Mouse (Mus musculus) testis, adult 2 months (tissue): ENCODE results near the gene Tmem91. TPM values are rescaled to one million over a fixed set of nuclear protein-coding genes. Genes with fewer than 3 reads are reported as not detected.

Experiments
- H3K27ac ChIP-seq: fragments of 200-500 bp; 2 replicates; pipeline ENCODE4 v1.5.1; 2012; ENCODE audit warnings: low read depth, low read length; ENCODE audit not compliant: control insufficient read depth, insufficient read depth
- H3K27me3 ChIP-seq: fragments of 200-500 bp; 2 replicates; pipeline ENCODE4 v1.6.1; 2012; ENCODE audit warnings: mild to moderate bottlenecking, low read length, moderate library complexity; ENCODE audit not compliant: control insufficient read depth, insufficient read depth
- H3K36me3 ChIP-seq: fragments of 200-500 bp; 2 replicates; pipeline ENCODE4 v1.6.1; 2012; ENCODE audit warnings: mild to moderate bottlenecking, low read length; ENCODE audit not compliant: control insufficient read depth, insufficient read depth
- H3K4me1 ChIP-seq: fragments of 200-500 bp; 2 replicates; pipeline ENCODE4 v1.6.1; 2012; ENCODE audit warnings: low read length; ENCODE audit not compliant: control insufficient read depth, insufficient read depth
- H3K4me3 ChIP-seq: fragments of 200-500 bp; 2 replicates; pipeline ENCODE4 v1.5.1; 2012; ENCODE audit warnings: low read depth, mild to moderate bottlenecking, low read length, moderate library complexity, mixed read lengths; ENCODE audit not compliant: control insufficient read depth
- CTCF ChIP-seq: fragments of 200-500 bp; IDR thresholded peaks from 2 replicates; pipeline ENCODE4 v1.5.1; 2012; ENCODE audit warnings: low read depth, mild to moderate bottlenecking, inconsistent platforms, low read length, moderate library complexity; ENCODE audit not compliant: control insufficient read depth, insufficient read depth, insufficient replicate concordance
- POLR2A ChIP-seq: fragments of 200-500 bp; IDR thresholded peaks from 2 replicates; pipeline ENCODE4 v1.6.1; 2012; ENCODE audit warnings: low read depth, mild to moderate bottlenecking, inconsistent platforms, low read length, moderate library complexity; ENCODE audit not compliant: control insufficient read depth
- polyA plus RNA-seq: library from polyadenylated mRNA; depleted of rRNA; stranded (reverse); fragments of >200 nt; gene quantifications from 2 replicates; pipeline ENCODE4 v1.2.3, GENCODE M21; 2012

Gene Tmem91
- polyA plus RNA-seq, 1 experiment = 17.4 TPM

DNA sequence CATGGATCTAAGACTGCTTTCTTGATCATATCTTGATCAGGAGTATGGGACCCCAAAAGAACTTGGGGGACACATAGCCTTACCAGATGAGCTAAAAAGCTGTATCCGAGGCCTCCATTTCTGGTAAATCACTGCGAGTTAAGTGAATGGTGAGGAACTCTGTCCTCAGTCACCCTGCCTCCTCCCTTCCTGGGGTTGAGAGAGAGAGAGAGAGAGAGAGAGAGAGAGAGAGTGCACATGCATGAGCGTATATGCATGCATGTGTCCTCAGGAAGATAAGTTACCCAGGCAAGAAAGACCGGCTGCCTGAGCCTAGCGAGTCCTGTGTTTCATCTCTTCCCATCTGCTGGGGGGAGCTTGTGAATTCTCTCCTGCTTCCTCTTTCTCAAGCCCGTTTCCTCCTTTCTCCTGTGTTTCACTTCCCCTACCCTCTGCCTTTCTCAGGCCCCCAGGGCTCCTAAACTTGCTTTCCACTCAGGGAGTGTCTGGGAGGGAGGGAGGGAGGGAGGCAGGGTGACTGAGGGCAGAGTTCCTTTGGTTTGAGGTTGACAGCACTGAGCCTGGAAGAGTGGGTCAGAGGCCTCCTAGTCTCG, 31.7 kb upstream of the Tmem91 start:
- Histone ChIP-seq H3K4me3 (no peak overlapping the region), H3K36me3 (no peaks in the 10 kb centered on the region)

DNA sequence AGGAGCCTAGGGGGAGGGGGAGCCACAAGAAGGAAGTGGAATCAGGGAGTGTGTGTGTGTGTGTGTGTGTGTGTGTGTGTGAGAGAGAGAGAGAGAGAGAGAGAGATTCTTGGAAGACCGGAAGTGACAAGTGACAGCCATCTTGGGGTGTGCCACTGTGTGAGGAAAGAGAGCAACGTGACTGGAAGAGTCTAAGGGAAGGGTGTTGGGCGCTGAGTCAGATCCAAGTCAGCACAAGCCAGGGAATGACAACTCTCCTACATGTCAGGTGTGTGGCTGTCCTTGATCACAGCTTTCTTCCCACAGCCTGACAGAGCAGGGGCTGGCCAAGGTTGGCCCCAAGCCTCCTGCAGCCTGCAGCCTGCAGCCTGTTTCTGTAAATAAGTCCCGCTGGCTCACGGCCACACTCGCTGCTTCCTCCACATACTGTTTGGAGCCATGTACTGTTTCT, 30.9 kb upstream of the Tmem91 start:
- peaks cover 20% of the 10 kb centered on the region for H3K4me1 ChIP-seq
- no peak overlapping the region for H3K4me3 ChIP-seq
- H3K27ac ChIP-seq = 0 out of 2 replicates have a peak overlapping the region, but pooled peaks have one; percentile 14

More for the DNA sequence above, 31.7 kb upstream of the Tmem91 start:
- H3K27ac ChIP-seq = peak overlapping the region; percentile 19; the same call in 1 of the 2 replicates
- H3K27me3 ChIP-seq = no peaks in the 10 kb centered on the region
- TF ChIP-seq POLR2A (no peak), CTCF (no peak)
- H3K4me1 ChIP-seq = peaks cover 19% of the 10 kb centered on the region

DNA sequence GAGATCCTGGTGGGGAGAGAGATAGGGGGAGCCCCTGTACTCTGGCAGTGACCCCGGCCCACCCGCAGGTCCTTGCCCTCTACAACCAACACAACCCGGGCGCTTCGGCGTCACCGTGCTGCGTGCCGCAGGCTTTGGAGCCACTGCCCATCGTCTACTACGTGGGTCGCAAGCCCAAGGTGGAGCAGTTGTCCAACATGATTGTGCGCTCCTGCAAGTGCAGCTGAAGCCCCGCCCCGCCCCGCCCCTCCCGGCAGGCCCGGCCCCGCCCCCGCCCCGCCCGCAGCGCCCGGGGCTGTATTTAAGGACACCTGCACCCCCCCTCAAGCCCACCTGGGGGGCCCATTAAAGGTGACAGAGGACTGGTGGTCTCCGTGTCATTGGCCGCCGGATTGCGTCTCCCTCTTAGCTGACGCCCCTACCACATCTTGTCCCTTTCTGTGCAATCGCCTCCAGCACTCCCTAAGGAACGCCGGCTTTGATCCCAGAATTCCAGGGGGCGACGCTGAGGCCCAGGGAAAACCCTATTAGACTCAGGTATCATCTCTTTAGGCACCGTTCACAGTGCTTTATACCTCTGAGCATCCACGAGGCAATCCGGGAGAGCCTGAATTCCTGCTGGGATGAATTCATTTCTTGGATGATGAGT, 29.9 kb upstream of the Tmem91 start:
- TF ChIP-seq POLR2A (no peak), CTCF (no peak)
- H3K27ac ChIP-seq = no peak overlapping the region

More for the DNA sequence above, 30.9 kb upstream of the Tmem91 start:
- H3K36me3 ChIP-seq = no peaks in the 10 kb centered on the region
- no peaks in the 10 kb centered on the region for H3K27me3 ChIP-seq
- TF ChIP-seq POLR2A = no peak
- no peak for TF ChIP-seq CTCF

DNA sequence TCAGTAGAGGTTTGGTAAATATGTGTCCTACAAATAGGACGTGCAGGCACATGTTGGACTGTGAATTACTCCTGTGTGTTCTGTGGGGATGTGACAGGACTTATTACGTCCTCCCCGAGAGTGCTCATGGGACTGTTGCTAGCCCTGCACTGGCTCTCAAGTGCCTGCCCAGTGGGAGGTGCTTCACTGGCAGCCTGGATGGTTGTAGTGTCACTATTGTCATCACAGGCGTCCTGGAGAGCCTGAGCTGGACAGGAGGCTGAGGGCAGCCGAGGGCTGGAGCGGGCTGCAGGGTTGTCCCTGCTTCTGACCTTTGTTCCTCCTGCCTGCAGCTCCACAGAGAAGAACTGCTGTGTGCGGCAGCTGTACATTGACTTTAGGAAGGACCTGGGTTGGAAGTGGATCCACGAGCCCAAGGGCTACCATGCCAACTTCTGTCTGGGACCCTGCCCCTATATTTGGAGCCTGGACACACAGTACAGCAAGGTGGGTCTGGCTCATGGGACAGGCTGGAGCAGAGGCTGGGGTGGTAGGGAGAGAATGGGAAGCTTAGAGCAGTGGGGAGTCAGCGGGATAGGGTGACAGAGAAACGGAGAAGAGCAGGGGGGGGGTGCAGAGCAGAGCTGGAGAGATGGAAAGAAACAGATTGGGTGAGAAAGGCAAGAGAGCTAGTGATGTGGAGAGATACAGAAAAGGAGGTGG, 29.0 kb upstream of the Tmem91 start:
- H3K36me3 ChIP-seq = no peaks in the 10 kb centered on the region
- peaks cover 19% of the 10 kb centered on the region for H3K4me1 ChIP-seq
- no peak for TF ChIP-seq CTCF
- no peak for TF ChIP-seq POLR2A
- H3K27me3 ChIP-seq = no peaks in the 10 kb centered on the region
- H3K4me3 ChIP-seq = no peak overlapping the region
- no peak overlapping the region for H3K27ac ChIP-seq

More for the DNA sequence above, 29.9 kb upstream of the Tmem91 start:
- H3K4me1 ChIP-seq = peaks cover 21% of the 10 kb centered on the region
- no peak overlapping the region; the same call in 1 of the 2 replicates for H3K4me3 ChIP-seq
- H3K27me3 ChIP-seq = no peaks in the 10 kb centered on the region
- no peaks in the 10 kb centered on the region for H3K36me3 ChIP-seq

DNA sequence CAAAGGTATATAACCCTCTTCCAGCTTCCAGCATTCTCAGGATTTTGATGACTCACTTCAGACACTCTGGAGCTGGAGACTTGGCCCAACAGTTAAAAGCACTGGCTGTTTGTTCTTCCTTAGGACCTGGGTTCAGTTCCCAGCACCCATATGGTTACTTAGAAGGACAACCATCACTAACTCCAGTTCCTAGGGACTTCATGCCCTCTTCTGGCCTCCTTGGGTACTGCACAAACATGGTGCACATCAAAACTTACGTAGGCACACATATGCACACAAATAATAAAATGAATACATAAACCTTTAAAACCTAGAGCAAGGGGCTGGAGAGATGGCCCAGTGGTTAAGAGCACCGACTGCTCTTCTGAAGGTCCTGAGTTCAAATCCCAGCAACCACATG, 27.4 kb upstream of the Tmem91 start:
- TF ChIP-seq POLR2A (no peak), CTCF (no peak)
- Histone ChIP-seq H3K27me3 (no peaks in the 10 kb centered on the region), H3K4me1 (peaks cover 14% of the 10 kb centered on the region), H3K4me3 (no peak overlapping the region), H3K27ac (no peak overlapping the region), H3K36me3 (no peaks in the 10 kb centered on the region)

DNA sequence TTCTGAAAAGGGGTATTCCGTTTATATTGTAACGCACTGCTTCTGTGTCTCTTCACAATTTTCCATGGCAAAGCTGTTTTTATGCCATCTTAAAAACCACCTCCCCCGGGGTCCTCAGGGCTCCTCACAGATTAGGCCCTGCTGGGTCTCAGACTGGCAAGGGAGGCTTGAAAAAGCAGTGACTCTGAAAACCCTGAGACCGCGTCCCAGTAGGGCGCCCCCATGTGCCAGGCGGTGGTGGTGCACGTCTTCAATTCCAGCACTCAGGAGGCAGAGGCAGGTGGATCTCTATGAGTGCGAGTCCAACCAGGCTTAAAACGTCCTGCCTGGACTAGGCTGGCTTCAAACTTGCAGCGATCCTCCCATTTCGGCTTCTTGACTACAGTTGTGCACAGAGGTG, 25.8 kb upstream of the Tmem91 start:
- Histone ChIP-seq H3K4me1 (peaks cover 11% of the 10 kb centered on the region), H3K27ac (no peak overlapping the region), H3K4me3 (no peak overlapping the region), H3K27me3 (no peaks in the 10 kb centered on the region), H3K36me3 (no peaks in the 10 kb centered on the region)
- TF ChIP-seq CTCF (peak; percentile 87; the same call in 1 of the 2 replicates), POLR2A (no peak)

DNA sequence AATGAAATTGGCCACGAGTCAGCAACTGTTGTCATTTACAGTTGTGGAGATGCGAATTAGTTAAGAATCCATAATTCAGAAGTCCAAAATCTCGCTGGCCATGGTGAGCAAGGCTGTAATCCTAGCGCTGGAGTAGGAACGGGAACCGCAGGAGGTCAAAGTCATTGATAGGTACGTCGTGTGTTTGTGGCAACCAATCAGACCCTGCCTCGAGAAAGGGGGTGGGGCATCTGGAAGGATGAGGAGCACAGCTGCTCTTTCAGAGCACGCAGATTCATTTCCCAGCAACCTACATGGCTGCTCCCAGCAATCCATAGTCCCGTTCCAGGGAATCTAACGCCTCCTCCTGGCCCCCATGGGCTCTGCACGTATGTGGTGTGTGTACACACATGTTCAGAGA, 24.9 kb upstream of the Tmem91 start:
- Histone ChIP-seq H3K27ac (no peak overlapping the region), H3K27me3 (no peaks in the 10 kb centered on the region), H3K4me1 (peaks cover 6% of the 10 kb centered on the region), H3K4me3 (no peak overlapping the region), H3K36me3 (no peaks in the 10 kb centered on the region)
- no peak for TF ChIP-seq CTCF
- no peak for TF ChIP-seq POLR2A
